Mouse (Mus musculus) forelimb bud, embryonic 11.5 days (tissue): ENCODE measurements around the gene Lrrc8a.

Source experiments
- DNase-seq: peaks from one replicate; pipeline ENCODE4 v3.0.0-alpha.2; 2012; ENCODE audit warnings: low read depth, low spot score

Lrrc8a gene

GRCm38 (mm10) chr2:30237199-30237880, at the start of gene Lrrc8a:
Gene Lrrc8a, plus strand, starts transcription at chr2:30237715.
- peak; percentile 98 for DNase-seq

- no peak for DNase-seq
These were observed 45.5 kb upstream of the Lrrc8a start for GRCm38 (mm10) chr2:30191790-30192580.

- DNase-seq, result no peak
These were observed 42.9 kb upstream of the Lrrc8a start for GRCm38 (mm10) chr2:30194656-30195055.

- no peak for DNase-seq
These were observed 39.5 kb upstream of the Lrrc8a start for GRCm38 (mm10) chr2:30198021-30198420.

- DNase-seq, result no peak
These were observed 37.5 kb upstream of the Lrrc8a start for GRCm38 (mm10) chr2:30199984-30200383.

- DNase-seq, result no peak
These were observed 37.1 kb upstream of the Lrrc8a start for GRCm38 (mm10) chr2:30200388-30200925.

- DNase-seq, result peak; percentile 46
These were observed 34.1 kb upstream of the Lrrc8a start for GRCm38 (mm10) chr2:30203439-30203838.

GRCm38 (mm10) chr2:30205255-30205628, 32.3 kb upstream of the Lrrc8a start:
- DNase-seq, result no peak

GRCm38 (mm10) chr2:30205629-30206357, 31.7 kb upstream of the Lrrc8a start, which contains the start of gene Kyat1:
Gene Kyat1, minus strand, starts transcription at chr2:30205847.
- peak; percentile 92 for DNase-seq

GRCm38 (mm10) chr2:30207401-30207800, 30.1 kb upstream of the Lrrc8a start:
- no peak for DNase-seq

GRCm38 (mm10) chr2:30207886-30208285, 29.6 kb upstream of the Lrrc8a start:
- no peak for DNase-seq

GRCm38 (mm10) chr2:30211408-30212168, 25.9 kb upstream of the Lrrc8a start:
- DNase-seq, result no peak

- DNase-seq, result no peak
These were observed 25.4 kb upstream of the Lrrc8a start for GRCm38 (mm10) chr2:30212169-30212545.

- DNase-seq, result no peak
These were observed 24.6 kb upstream of the Lrrc8a start for GRCm38 (mm10) chr2:30212951-30213350.

- no peak for DNase-seq
These were observed 22.8 kb upstream of the Lrrc8a start for GRCm38 (mm10) chr2:30214745-30215144.

GRCm38 (mm10) chr2:30215493-30215892, 22.0 kb upstream of the Lrrc8a start:
- DNase-seq, result no peak

- DNase-seq, result no peak
These were observed 21.2 kb upstream of the Lrrc8a start for GRCm38 (mm10) chr2:30216293-30216692.

- DNase-seq, result no peak
These were observed 1.9 kb upstream of the Lrrc8a start for GRCm38 (mm10) chr2:30235593-30235992.

- peak; percentile 12 for DNase-seq
These were observed 903 bp upstream of the Lrrc8a start for GRCm38 (mm10) chr2:30236426-30237198.

- no peak for DNase-seq
These were observed 366 bp downstream of the Lrrc8a start for GRCm38 (mm10) chr2:30237881-30238280.
